Comparison of ENCODE assay signal across 8 mouse cellular contexts in genomic region chr4:33248062-33248889, GRCm38 (mm10). TPM values are rescaled to one million over a fixed set of nuclear protein-coding genes. Genes with fewer than 3 reads are reported as not detected.
DNase-seq lines count a peak whose midpoint lies in the region; ATAC-seq and TF ChIP-seq lines count a peak whose summit lies in the region.

No protein-coding gene starts in this region.

- H3K27ac ChIP-seq in ES-E14 (ENCODE audit: insufficient read depth, low read depth, low read length, poor library complexity, severe bottlenecking) = peak overlapping the region; percentile 96
- H3K27ac ChIP-seq in forebrain, embryonic 16.5 days (ENCODE audit: low read length) = peak overlapping the region; percentile 99
- peak overlapping the region; percentile 100 for H3K27ac ChIP-seq in lung, embryonic 15.5 days

- in situ Hi-C loops in ES-E14 (cut with MboI; ENCODE audit: low sequenced_read_pairs in 2 of 2, unreplicated experiment in 2 of 2) = no loop called here

- H3K4me1 ChIP-seq in ES-E14 (ENCODE audit: control insufficient read depth in 2 of 2, insufficient read depth in 2 of 2, low read length in 2 of 2, poor library complexity in 1 of 2) = peaks cover 7 to 8% of the 10 kb centered on the region in 2 experiments; a peak in 3 of 4 replicates
- peaks cover 24% of the 10 kb centered on the region for H3K4me1 ChIP-seq in forebrain, embryonic 16.5 days (replicated peaks; ENCODE audit: control insufficient read depth, insufficient read depth, low read length)
- peaks cover 20% of the 10 kb centered on the region for H3K4me1 ChIP-seq in lung, embryonic 15.5 days

- H3K9ac ChIP-seq in ES-E14 (ENCODE audit: insufficient read depth, low read depth, low read length, poor library complexity, severe bottlenecking) = peak overlapping the region; percentile 95
- H3K9ac ChIP-seq in forebrain, embryonic 16.5 days (replicated peaks; ENCODE audit: low read depth, low read length) = peak overlapping the region; percentile 95
- H3K9ac ChIP-seq in lung, embryonic 15.5 days = peak overlapping the region; percentile 92

- under 1% methylated on average over 85 of the region's 88 CpGs for WGBS in forebrain, embryonic 16.5 days
- under 1% methylated on average over 83 of the region's 88 CpGs for WGBS in lung, embryonic 15.5 days

- peak overlapping the region; percentile 85 to 95 for H3K4me3 ChIP-seq in ES-E14 (ENCODE audit: insufficient read depth in 1 of 2, low read depth in 1 of 2, low read length in 2 of 2, poor library complexity in 1 of 2, severe bottlenecking in 1 of 2)
- peak overlapping the region; percentile 95 for H3K4me3 ChIP-seq in forebrain, embryonic 16.5 days (replicated peaks; ENCODE audit: low read length)
- H3K4me3 ChIP-seq in lung, embryonic 15.5 days = peak overlapping the region; percentile 91

- DNase-seq in ES-E14 (ENCODE audit: low read depth, low spot score) = peak; percentile 99
- DNase-seq in cerebellum, adult 11-12 months = peak; percentile 99
- DNase-seq in heart, postnatal 4 days = peak; percentile 99
- peak; percentile 97 to 98 for DNase-seq in layer of hippocampus, adult 8-10 months (ENCODE audit: low spot score in 2 of 2)
- DNase-seq in ovary, adult 18-20 months (ENCODE audit: low spot score) = peak; percentile 99
- peak; percentile 99 for DNase-seq in thymus, postnatal 0 days (ENCODE audit: low spot score)

- ATAC-seq in forebrain, embryonic 16.5 days = peak; percentile 94
- ATAC-seq in lung, embryonic 15.5 days (ENCODE audit: borderline replicate concordance, extremely low read depth, low FRiP score, low TSS enrichment) = peak; percentile 94

- H3K27me3 ChIP-seq in forebrain, embryonic 16.5 days (replicated peaks; ENCODE audit: control insufficient read depth, insufficient read depth, low read length) = no peaks in the 10 kb centered on the region
- H3K27me3 ChIP-seq in lung, embryonic 15.5 days = no peaks in the 10 kb centered on the region

- H3K4me2 ChIP-seq in forebrain, embryonic 16.5 days (ENCODE audit: low read length) = peak overlapping the region; percentile 66
- H3K4me2 ChIP-seq in lung, embryonic 15.5 days = peak overlapping the region; percentile 54

- peaks cover 3% of the 10 kb centered on the region for H3K36me3 ChIP-seq in ES-E14 (ENCODE audit: control insufficient read depth, insufficient read depth, low read length, poor library complexity, severe bottlenecking)
- peaks cover 11% of the 10 kb centered on the region for H3K36me3 ChIP-seq in forebrain, embryonic 16.5 days (ENCODE audit: control insufficient read depth, insufficient read depth)
- H3K36me3 ChIP-seq in lung, embryonic 15.5 days = peaks cover 26% of the 10 kb centered on the region

- no peaks in the 10 kb centered on the region for H3K9me3 ChIP-seq in ES-E14 (ENCODE audit: control insufficient read depth, insufficient read depth, low read depth, low read length)
- H3K9me3 ChIP-seq in forebrain, embryonic 16.5 days (ENCODE audit: control insufficient read depth, low read length) = no peaks in the 10 kb centered on the region
- H3K9me3 ChIP-seq in lung, embryonic 15.5 days = no peaks in the 10 kb centered on the region

TF ChIP-seq in ES-E14, 5 proteins besides CTCF, POLR2A, EP300 and RAD21:
- TF ChIP-seq CHD2 (IDR thresholded peaks at IDR 0.05; ENCODE audit: low read depth, low read length) = no peak
- TF ChIP-seq HCFC1 (IDR thresholded peaks at IDR 0.05; ENCODE audit: borderline replicate concordance, insufficient read depth, low read length) = 0 out of 2 replicates have a peak, but pooled peaks have one; percentile 58
- no peak for TF ChIP-seq ZC3H11A (IDR thresholded peaks at IDR 0.05; ENCODE audit: borderline replicate concordance, low read depth, low read length)
- TF ChIP-seq ZNF384 (IDR thresholded peaks at IDR 0.05; ENCODE audit: low read depth, low read length) = no peak
- no peak for TF ChIP-seq MAFK (IDR thresholded peaks at IDR 0.05; ENCODE audit: insufficient read depth, low read depth, low read length)

RNA-seq across cellular contexts. Expression of gene Srsf12, which starts 39.5 kb away (rescaled TPM):
- 1.6 and 2.9 TPM in 2 replicates for total RNA-seq in ES-E14 (2012; rRNA removed)
- polyA plus RNA-seq in forebrain, embryonic 16.5 days (2015; fragmentation: Nextera tagmentation; extraction: Ambion mirVana) = 36.4 and 44.2 TPM in 2 replicates
- total RNA-seq in heart, postnatal 4 days (2021) = under 1 TPM; 0.18 to 0.29 TPM
- total RNA-seq in layer of hippocampus, adult 8-10 months (2022) = 10 to 100 TPM; 21.8 to 25.8 (median 24.5) TPM
- polyA plus RNA-seq in lung, embryonic 15.5 days (2015; fragmentation: Nextera tagmentation; extraction: Ambion mirVana) = 3.3 TPM in 2 replicates
- polyA plus RNA-seq in thymus, postnatal 0 days (2015; fragmentation: Nextera tagmentation; extraction: Ambion mirVana) = 1.9 and 2.9 TPM in 2 replicates

RNA-seq across cellular contexts. Expression of gene Pnrc1, which starts 41.7 kb away (rescaled TPM):
- total RNA-seq in ES-E14 (2012; rRNA removed) = 25.8 and 26.7 TPM in 2 replicates
- 77.6 and 100 TPM in 2 replicates for polyA plus RNA-seq in forebrain, embryonic 16.5 days (2015; fragmentation: Nextera tagmentation; extraction: Ambion mirVana)
- 100 to 1,000 TPM; 103 to 110 TPM for total RNA-seq in heart, postnatal 4 days (2021)
- 100 to 1,000 TPM; 127 to 141 (median 133) TPM for total RNA-seq in layer of hippocampus, adult 8-10 months (2022)
- 122 and 129 TPM in 2 replicates for polyA plus RNA-seq in lung, embryonic 15.5 days (2015; fragmentation: Nextera tagmentation; extraction: Ambion mirVana)
- 182 and 195 TPM in 2 replicates for polyA plus RNA-seq in thymus, postnatal 0 days (2015; fragmentation: Nextera tagmentation; extraction: Ambion mirVana)

RNA-seq across cellular contexts. Expression of gene Pm20d2, which starts 58.7 kb away (rescaled TPM):
- total RNA-seq in ES-E14 (2012; rRNA removed) = 2.0 and 2.1 TPM in 2 replicates
- polyA plus RNA-seq in forebrain, embryonic 16.5 days (2015; fragmentation: Nextera tagmentation; extraction: Ambion mirVana) = 2.8 and 2.9 TPM in 2 replicates
- total RNA-seq in heart, postnatal 4 days (2021) = 10 to 100 TPM; 19.2 to 19.6 TPM
- 10 to 100 TPM in 2 of 4 experiments, 1 to 10 TPM in 2; 8.5 to 10.9 (median 9.5) TPM for total RNA-seq in layer of hippocampus, adult 8-10 months (2022)
- polyA plus RNA-seq in lung, embryonic 15.5 days (2015; fragmentation: Nextera tagmentation; extraction: Ambion mirVana) = 1.2 and 1.6 TPM in 2 replicates
- polyA plus RNA-seq in thymus, postnatal 0 days (2015; fragmentation: Nextera tagmentation; extraction: Ambion mirVana) = 0.18 TPM in 1 of 2 replicates, not detected in the other

Comparison
In these comparisons a context has a peak if more than half of its experiments do, and no peak if none do; other contexts are left out.
1. Peak in every context shown above with its lines: DNase-seq, ATAC-seq, H3K4me3 ChIP-seq and H3K27ac ChIP-seq.